Mouse (Mus musculus): ENCODE measurements at regions not wholly inside any gene's neighbourhood (a gene's known extent, or its start where the extent isn't known, plus 50 kb on each side); places are given as distances from the start of the nearest gene placed in this dataset.

GRCm38 (mm10) chr1:157957506-157957905 is 398.6 kb downstream of the Brinp2 start:
- DNase-seq (ENCODE audit: low read depth), result no peak

GRCm38 (mm10) chr1:157964461-157964860 is 391.7 kb downstream of the Brinp2 start:
- DNase-seq (ENCODE audit: low read depth), result no peak

- no peak for DNase-seq (ENCODE audit: low read depth)
These were observed 386.5 kb downstream of the Brinp2 start for GRCm38 (mm10) chr1:157969635-157970111.

- DNase-seq (ENCODE audit: low read depth), result no peak
These were observed 382.5 kb downstream of the Brinp2 start for GRCm38 (mm10) chr1:157973373-157974232.

- no peak for DNase-seq (ENCODE audit: low read depth)
These were observed 381.5 kb downstream of the Brinp2 start for GRCm38 (mm10) chr1:157974656-157975055.

- no peak for DNase-seq (ENCODE audit: low read depth)
These were observed 337.0 kb downstream of the Brinp2 start for GRCm38 (mm10) chr1:158019161-158019560.

- DNase-seq (ENCODE audit: low read depth), result no peak
These were observed 316.4 kb downstream of the Brinp2 start for GRCm38 (mm10) chr1:158039756-158040155.

- DNase-seq (ENCODE audit: low read depth), result no peak
These were observed 315.8 kb downstream of the Brinp2 start for GRCm38 (mm10) chr1:158040334-158040733.

GRCm38 (mm10) chr1:158052644-158053043 is 303.5 kb downstream of the Brinp2 start:
- DNase-seq (ENCODE audit: low read depth), result no peak

- no peak for DNase-seq (ENCODE audit: low read depth)
These were observed 301.2 kb downstream of the Brinp2 start for GRCm38 (mm10) chr1:158054961-158055360.

- no peak for DNase-seq (ENCODE audit: low read depth)
These were observed 299.0 kb downstream of the Brinp2 start for GRCm38 (mm10) chr1:158056994-158057630.

GRCm38 (mm10) chr1:158057789-158058188 is 298.3 kb downstream of the Brinp2 start:
- no peak for DNase-seq (ENCODE audit: low read depth)

GRCm38 (mm10) chr1:158061995-158062394 is 294.1 kb downstream of the Brinp2 start:
- no peak for DNase-seq (ENCODE audit: low read depth)

GRCm38 (mm10) chr1:158082181-158082580 is 273.9 kb downstream of the Brinp2 start:
- no peak for DNase-seq (ENCODE audit: low read depth)

GRCm38 (mm10) chr1:158085856-158086255 is 270.3 kb downstream of the Brinp2 start:
- no peak for DNase-seq (ENCODE audit: low read depth)

GRCm38 (mm10) chr1:158097500-158097899 is 258.6 kb downstream of the Brinp2 start:
- DNase-seq (ENCODE audit: low read depth), result no peak

GRCm38 (mm10) chr1:158119708-158120107 is 236.4 kb downstream of the Brinp2 start:
- no peak for DNase-seq (ENCODE audit: low read depth)

- no peak for DNase-seq (ENCODE audit: low read depth)
These were observed 231.2 kb downstream of the Brinp2 start for GRCm38 (mm10) chr1:158124902-158125301.

- DNase-seq (ENCODE audit: low read depth), result no peak
These were observed 229.9 kb downstream of the Brinp2 start for GRCm38 (mm10) chr1:158126272-158126671.

- DNase-seq (ENCODE audit: low read depth), result no peak
These were observed 226.8 kb downstream of the Brinp2 start for GRCm38 (mm10) chr1:158129243-158129770.

- DNase-seq (ENCODE audit: low read depth), result peak; percentile 1
These were observed 208.6 kb downstream of the Brinp2 start for GRCm38 (mm10) chr1:158147525-158147924.

GRCm38 (mm10) chr1:158148035-158148434 is 208.1 kb downstream of the Brinp2 start:
- DNase-seq (ENCODE audit: low read depth), result no peak

GRCm38 (mm10) chr1:158161111-158161510 is 195.0 kb downstream of the Brinp2 start:
- no peak for DNase-seq (ENCODE audit: low read depth)

All from fibroblast of lung, adult 2 months (primary cell).